Mouse (Mus musculus): Measurements from ENCODE around the gene Il2ra.

DNA sequence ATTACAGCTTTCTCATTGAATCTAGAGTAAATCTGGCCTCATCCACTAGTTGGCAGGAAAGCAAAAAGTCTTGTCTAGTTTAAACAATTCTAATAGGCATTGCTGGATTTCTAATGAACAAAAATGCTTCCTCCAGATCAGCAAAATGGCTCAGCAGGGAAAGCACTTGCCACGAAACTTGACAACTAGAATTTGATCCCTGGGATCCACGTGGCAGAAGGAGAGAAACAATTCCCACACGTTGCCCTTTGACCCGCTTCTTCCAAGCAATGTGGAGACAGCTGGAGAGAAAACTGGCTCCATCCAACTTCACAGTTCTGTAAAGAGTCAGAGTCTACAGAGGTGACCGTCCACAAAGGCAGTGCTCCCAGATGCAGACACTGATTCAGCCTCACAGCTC lies 56.4 kb downstream of the Il2ra start:
- TF ChIP-seq POLR2A (IDR thresholded peaks at IDR 0.05; ENCODE audit: extremely low read depth, insufficient read depth, low read length), result no peak
- TF ChIP-seq CTCF (IDR thresholded peaks at IDR 0.05; ENCODE audit: extremely low read depth, insufficient read depth, low read length), result no peak
